Mouse (Mus musculus) liver, adult 2 months (tissue): ENCODE results near the gene Zfp663.

Source experiments
- CTCF ChIP-seq: fragments of 200-500 bp; IDR thresholded peaks from 2 replicates; pipeline ENCODE4 v1.5.1; 2011; ENCODE audit warnings: low read depth, low read length, control low read depth
- POLR2A ChIP-seq: fragments of 200-500 bp; IDR thresholded peaks from 2 replicates; pipeline ENCODE4 v1.6.1; 2011; ENCODE audit warnings: low read length, control low read depth; ENCODE audit not compliant: insufficient read depth; ENCODE audit errors: extremely low read depth

GRCm38 (mm10) chr2:165310818-165311425, 57.6 kb downstream of the Zfp663 start:
- TF ChIP-seq CTCF, result no peak
- TF ChIP-seq POLR2A, result no peak
